In genomic region chr1:175491511-175491860, GRCm38 (mm10) we compare ENCODE assay signal across 9 mouse cellular contexts. TPM values are rescaled to one million over a fixed set of nuclear protein-coding genes. Genes with fewer than 3 reads are reported as not detected.
DNase-seq lines count a peak whose midpoint lies in the region; ATAC-seq lines count a peak whose summit lies in the region.
"Had no signal": no experiment of that assay in that cellular context is flagged by ENCODE, and none has a peak within 500 bp of the region (broad histone marks: within the 10 kb centered on the region; RNA-seq: fewer than 3 reads in every experiment).

No protein-coding gene starts in this region.

- peak; percentile 63 to 64 for DNase-seq in cerebellum, postnatal 10 days
- DNase-seq in cerebellum, adult 8-10 months: no peak
- no peak for DNase-seq in lung, postnatal 25 days (ENCODE audit: low spot score)
- DNase-seq in limb, embryonic 10.5 days (ENCODE audit: low spot score): peak; percentile 29
- DNase-seq in right cerebral cortex, postnatal 4 days: peak; percentile 16
- no peak for DNase-seq in gastrocnemius, postnatal 4 days (ENCODE audit: low spot score in 2 of 2)
- no peak for DNase-seq in thymus, postnatal 36 days

- H3K4me3 ChIP-seq in lung, embryonic 16.5 days (ENCODE audit: low read length): peak overlapping the region; percentile 59; the same call in 1 of the 2 replicates
- H3K4me3 ChIP-seq in limb, embryonic 10.5 days: peak overlapping the region; percentile 61

- H3K4me2 ChIP-seq in lung, embryonic 16.5 days (ENCODE audit: low read depth, low read length): peak overlapping the region; percentile 99; the same call in 1 of the 2 replicates

- no peak for ATAC-seq in lung, embryonic 16.5 days (ENCODE audit: low read depth)

- H3K27ac ChIP-seq in lung, embryonic 16.5 days (ENCODE audit: low read length): no peak overlapping the region
- no peak overlapping the region for H3K27ac ChIP-seq in limb, embryonic 10.5 days

- no peaks in the 10 kb centered on the region for H3K36me3 ChIP-seq in lung, embryonic 16.5 days (ENCODE audit: control insufficient read depth, insufficient read depth, low read length)
- no peaks in the 10 kb centered on the region for H3K36me3 ChIP-seq in limb, embryonic 10.5 days

- H3K4me1 ChIP-seq in lung, embryonic 16.5 days (replicated peaks; ENCODE audit: control insufficient read depth, insufficient read depth, low read length): no peaks in the 10 kb centered on the region; the same call in 1 of the 2 replicates
- peaks cover 12% of the 10 kb centered on the region for H3K4me1 ChIP-seq in limb, embryonic 10.5 days

- H3K9me3 ChIP-seq in lung, embryonic 16.5 days (ENCODE audit: control insufficient read depth, low read length): no peaks in the 10 kb centered on the region
- no peaks in the 10 kb centered on the region for H3K9me3 ChIP-seq in limb, embryonic 10.5 days (replicated peaks)

- peaks cover 24% of the 10 kb centered on the region for H3K27me3 ChIP-seq in lung, embryonic 16.5 days (ENCODE audit: control insufficient read depth, insufficient read depth, low read depth, low read length)
- peaks cover 44% of the 10 kb centered on the region for H3K27me3 ChIP-seq in limb, embryonic 10.5 days (ENCODE audit: low read depth, poor library complexity, severe bottlenecking)

- 11% methylated on average over 6 of the region's 6 CpGs for WGBS in lung, embryonic 16.5 days
- 22% methylated on average over 6 of the region's 6 CpGs for WGBS in limb, embryonic 10.5 days

- no peak overlapping the region for H3K9ac ChIP-seq in lung, embryonic 16.5 days (ENCODE audit: low read length)

RNA-seq across cellular contexts. Expression of gene Rgs7, which starts 0.8 kb away (rescaled TPM):
- polyA plus RNA-seq in lung, embryonic 16.5 days (2015; fragmentation: Nextera tagmentation; extraction: Ambion mirVana): 0.39 and 0.41 TPM in 2 replicates
- polyA plus RNA-seq in limb, embryonic 10.5 days (2016; fragmentation: Nextera tagmentation; extraction: Ambion mirVana): 0.06 TPM in 1 of 2 replicates, not detected in the other
- under 1 TPM; 0.36 to 0.59 TPM for total RNA-seq in gastrocnemius, postnatal 4 days (2021)
- polyA plus RNA-seq: liver, embryonic 16.5 days had no signal

Comparison
In these comparisons a context has a peak if more than half of its experiments do, and no peak if none do; other contexts are left out.
1. DNase-seq: peak in cerebellum, postnatal 10 days (2 of 2), limb, embryonic 10.5 days (single experiment) and right cerebral cortex, postnatal 4 days (single experiment); none in cerebellum, adult 8-10 months (single experiment), lung, postnatal 25 days (single experiment), gastrocnemius, postnatal 4 days (0 of 2) and thymus, postnatal 36 days (0 of 2).